Mouse (Mus musculus): ENCODE measurements around the gene Gdpgp1. TPM values are rescaled to one million over a fixed set of nuclear protein-coding genes. Genes with fewer than 3 reads are reported as not detected.

The Gdpgp1 gene
- 3.3 and 3.7 TPM in 2 replicates for polyA plus RNA-seq (2015; fragmentation: Nextera tagmentation; extraction: Ambion mirVana)

- peak; percentile 99 for ATAC-seq (ENCODE audit: extremely low read depth, insufficient number of reproducible peaks, low FRiP score, low TSS enrichment)
- Histone ChIP-seq H3K4me2 (peak within 1 kb of the TSS; percentile 93), H3K27ac (replicated peaks) (peak within 1 kb of the TSS; percentile 62), H3K4me1 (peaks cover 21% of the 10 kb centered on the region), H3K27me3 (replicated peaks) (no peaks in the 10 kb centered on the region), H3K9ac (peak within 1 kb of the TSS; percentile 83), H3K36me3 (peaks cover 12% of the 10 kb centered on the region), H3K4me3 (peak within 1 kb of the TSS; percentile 78), H3K9me3 (no peaks in the 10 kb centered on the region)
- WGBS, result under 1% methylated on average over 55 of the region's 56 CpGs
These were observed at the start of gene Gdpgp1, which contains the start of gene Cib1 for GRCm38 (mm10) chr7:80232489-80233029. Gdpgp1 (plus strand) TSS chr7:80232865. Cib1 (minus strand) TSS chr7:80232813.

- Histone ChIP-seq H3K9ac (no peak overlapping the region), H3K36me3 (no peaks in the 10 kb centered on the region; the same call in 1 of the 2 replicates), H3K27ac (replicated peaks) (no peak overlapping the region), H3K9me3 (no peaks in the 10 kb centered on the region), H3K4me1 (peaks cover 60% of the 10 kb centered on the region), H3K4me3 (no peak overlapping the region), H3K27me3 (replicated peaks) (peaks cover 25% of the 10 kb centered on the region), H3K4me2 (no peak overlapping the region)
- 93% methylated on average over 1 of the region's 1 CpGs for WGBS
- ATAC-seq (ENCODE audit: extremely low read depth, insufficient number of reproducible peaks, low FRiP score, low TSS enrichment), result no peak
These were observed 49.2 kb upstream of the Gdpgp1 start for GRCm38 (mm10) chr7:80183466-80183865.

- Histone ChIP-seq H3K4me2 (no peak overlapping the region), H3K9me3 (no peaks in the 10 kb centered on the region), H3K36me3 (no peaks in the 10 kb centered on the region; the same call in 1 of the 2 replicates), H3K27ac (replicated peaks) (no peak overlapping the region), H3K4me3 (no peak overlapping the region), H3K9ac (no peak overlapping the region), H3K27me3 (replicated peaks) (peaks cover 30% of the 10 kb centered on the region), H3K4me1 (peaks cover 63% of the 10 kb centered on the region)
- WGBS, result 65% methylated on average over 5 of the region's 5 CpGs
- no peak for ATAC-seq (ENCODE audit: extremely low read depth, insufficient number of reproducible peaks, low FRiP score, low TSS enrichment)
These were observed 48.7 kb upstream of the Gdpgp1 start for GRCm38 (mm10) chr7:80183969-80184368.

- Histone ChIP-seq H3K4me1 (peaks cover 69% of the 10 kb centered on the region), H3K27me3 (replicated peaks) (peaks cover 31% of the 10 kb centered on the region), H3K4me2 (no peak overlapping the region), H3K9me3 (no peaks in the 10 kb centered on the region), H3K36me3 (no peaks in the 10 kb centered on the region; the same call in 1 of the 2 replicates), H3K9ac (no peak overlapping the region), H3K4me3 (no peak overlapping the region), H3K27ac (replicated peaks) (peak overlapping the region; percentile 91)
- no peak for ATAC-seq (ENCODE audit: extremely low read depth, insufficient number of reproducible peaks, low FRiP score, low TSS enrichment)
- 69% methylated on average over 4 of the region's 4 CpGs for WGBS
These were observed 48.1 kb upstream of the Gdpgp1 start for GRCm38 (mm10) chr7:80184551-80184950.

GRCm38 (mm10) chr7:80184968-80185367, 47.7 kb upstream of the Gdpgp1 start:
- no peak overlapping the region for H3K9ac ChIP-seq
- no peak overlapping the region for H3K4me2 ChIP-seq
- H3K4me1 ChIP-seq, result peaks cover 70% of the 10 kb centered on the region
- peaks cover 31% of the 10 kb centered on the region for H3K27me3 ChIP-seq (replicated peaks)
- 59% methylated on average over 6 of the region's 6 CpGs for WGBS
- no peaks in the 10 kb centered on the region; the same call in 1 of the 2 replicates for H3K36me3 ChIP-seq
- no peak overlapping the region for H3K4me3 ChIP-seq
- peak overlapping the region; percentile 91 for H3K27ac ChIP-seq (replicated peaks)
- H3K9me3 ChIP-seq, result no peaks in the 10 kb centered on the region
- no peak for ATAC-seq (ENCODE audit: extremely low read depth, insufficient number of reproducible peaks, low FRiP score, low TSS enrichment)

GRCm38 (mm10) chr7:80186021-80186420, 46.6 kb upstream of the Gdpgp1 start:
- peaks cover 70% of the 10 kb centered on the region for H3K4me1 ChIP-seq

GRCm38 (mm10) chr7:80186531-80187296, 46.0 kb upstream of the Gdpgp1 start, which contains the start of gene Sema4b:
Sema4b (plus strand) TSS chr7:80186841.
- Histone ChIP-seq H3K9me3 (no peaks in the 10 kb centered on the region), H3K27me3 (replicated peaks) (peaks cover 35% of the 10 kb centered on the region), H3K4me1 (peaks cover 70% of the 10 kb centered on the region), H3K27ac (replicated peaks) (peak within 1 kb of the TSS; percentile 91), H3K4me2 (peak within 1 kb of the TSS; percentile 72), H3K9ac (peak within 1 kb of the TSS; percentile 77), H3K4me3 (peak within 1 kb of the TSS; percentile 59), H3K36me3 (no peaks in the 10 kb centered on the region; the same call in 1 of the 2 replicates)
- WGBS, result under 1% methylated on average over 45 of the region's 51 CpGs
- peak; percentile 81 for ATAC-seq (ENCODE audit: extremely low read depth, insufficient number of reproducible peaks, low FRiP score, low TSS enrichment)

More at GRCm38 (mm10) chr7:80186021-80186420, 46.6 kb upstream of the Gdpgp1 start:
- H3K27ac ChIP-seq (replicated peaks), result peak overlapping the region; percentile 91
- no peaks in the 10 kb centered on the region for H3K9me3 ChIP-seq
- peak overlapping the region; percentile 59 for H3K4me3 ChIP-seq
- H3K4me2 ChIP-seq, result peak overlapping the region; percentile 72
- 0% methylated on average over 8 of the region's 8 CpGs for WGBS
- H3K27me3 ChIP-seq (replicated peaks), result peaks cover 35% of the 10 kb centered on the region
- H3K36me3 ChIP-seq, result no peaks in the 10 kb centered on the region; the same call in 1 of the 2 replicates
- peak; percentile 26; the same call in 1 of the 2 replicates for ATAC-seq (ENCODE audit: extremely low read depth, insufficient number of reproducible peaks, low FRiP score, low TSS enrichment)
- H3K9ac ChIP-seq, result peak overlapping the region; percentile 77

- Histone ChIP-seq H3K27me3 (replicated peaks) (peaks cover 32% of the 10 kb centered on the region), H3K27ac (replicated peaks) (peak overlapping the region; percentile 91), H3K9ac (peak overlapping the region; percentile 77), H3K4me3 (peak overlapping the region; percentile 59), H3K36me3 (no peaks in the 10 kb centered on the region; the same call in 1 of the 2 replicates), H3K4me2 (peak overlapping the region; percentile 72), H3K9me3 (no peaks in the 10 kb centered on the region), H3K4me1 (peaks cover 71% of the 10 kb centered on the region)
- 71% methylated on average over 12 of the region's 12 CpGs for WGBS
- no peak for ATAC-seq (ENCODE audit: extremely low read depth, insufficient number of reproducible peaks, low FRiP score, low TSS enrichment)
These were observed 45.2 kb upstream of the Gdpgp1 start for GRCm38 (mm10) chr7:80187501-80187900.

GRCm38 (mm10) chr7:80188579-80189125, 44.0 kb upstream of the Gdpgp1 start:
- ATAC-seq (ENCODE audit: extremely low read depth, insufficient number of reproducible peaks, low FRiP score, low TSS enrichment), result no peak
- H3K27ac ChIP-seq (replicated peaks), result no peak overlapping the region

GRCm38 (mm10) chr7:80189147-80189933, 43.3 kb upstream of the Gdpgp1 start:
- no peaks in the 10 kb centered on the region for H3K9me3 ChIP-seq
- WGBS, result 66% methylated on average over 11 of the region's 11 CpGs
- H3K9ac ChIP-seq, result 0 out of 2 replicates have a peak overlapping the region, but pooled peaks have one; percentile 3
- no peak overlapping the region for H3K4me3 ChIP-seq
- H3K36me3 ChIP-seq, result no peaks in the 10 kb centered on the region; the same call in 1 of the 2 replicates
- ATAC-seq (ENCODE audit: extremely low read depth, insufficient number of reproducible peaks, low FRiP score, low TSS enrichment), result no peak
- no peak overlapping the region; the same call in 1 of the 2 replicates for H3K4me2 ChIP-seq
- no peak overlapping the region for H3K27ac ChIP-seq (replicated peaks)
- peaks cover 77% of the 10 kb centered on the region for H3K4me1 ChIP-seq
- H3K27me3 ChIP-seq (replicated peaks), result peaks cover 24% of the 10 kb centered on the region; the same call in 1 of the 2 replicates

More at GRCm38 (mm10) chr7:80188579-80189125, 44.0 kb upstream of the Gdpgp1 start:
- WGBS, result 87% methylated on average over 2 of the region's 2 CpGs
- no peak overlapping the region for H3K4me3 ChIP-seq
- H3K4me2 ChIP-seq, result no peak overlapping the region
- H3K9ac ChIP-seq, result 0 out of 2 replicates have a peak overlapping the region, but pooled peaks have one; percentile 3
- no peaks in the 10 kb centered on the region; the same call in 1 of the 2 replicates for H3K36me3 ChIP-seq
- no peaks in the 10 kb centered on the region for H3K9me3 ChIP-seq
- H3K4me1 ChIP-seq, result peaks cover 77% of the 10 kb centered on the region
- H3K27me3 ChIP-seq (replicated peaks), result peaks cover 24% of the 10 kb centered on the region; the same call in 1 of the 2 replicates

All from heart, embryonic 13.5 days (tissue).